Mouse (Mus musculus) monocyte, adult 2 months (primary cell): ENCODE data around the gene B4galt3.
"Not testable (repeated sequence)": the region's sequence is repeated elsewhere in the genome, so short reads cannot be mapped to it uniquely, and the experiment has no call there.

Experiments used
- DNase-seq, 2 experiments: peaks; one replicate each; pipeline ENCODE4 v3.0.0; 2022; ENCODE audit warnings: low spot score in 2 of 2, low read depth in 1 of 2

Gene B4galt3

GRCm38 (mm10) chr1:171283188-171284160 is 13.3 kb downstream of the B4galt3 start:
- DNase-seq = no peak

- no peak for DNase-seq
Measured at GRCm38 (mm10) chr1:171284491-171284890, 14.4 kb downstream of the B4galt3 start.

- no peak for DNase-seq
Measured at GRCm38 (mm10) chr1:171285096-171285892, 15.2 kb downstream of the B4galt3 start.

- no peak for DNase-seq
Measured at GRCm38 (mm10) chr1:171286517-171286916, 16.4 kb downstream of the B4galt3 start.

- peak; percentile 74 to 84 for DNase-seq
Measured at GRCm38 (mm10) chr1:171287136-171288081, 17.3 kb downstream of the B4galt3 start, which contains the start of gene Usp21. TSS of gene Usp21 (minus strand) at chr1:171287991.

- DNase-seq = no peak
Measured at GRCm38 (mm10) chr1:171288328-171288727, 18.2 kb downstream of the B4galt3 start.

GRCm38 (mm10) chr1:171293351-171293750 is 23.2 kb downstream of the B4galt3 start:
- no peak for DNase-seq

GRCm38 (mm10) chr1:171293906-171294297 is 23.8 kb downstream of the B4galt3 start:
- DNase-seq = no peak

- peak; percentile 57 to 82 for DNase-seq
Measured at GRCm38 (mm10) chr1:171294298-171295062, 24.4 kb downstream of the B4galt3 start, which contains the start of gene Ufc1. TSS of gene Ufc1 (minus strand) at chr1:171295024.

GRCm38 (mm10) chr1:171295063-171295402 is 24.9 kb downstream of the B4galt3 start:
- no peak for DNase-seq

GRCm38 (mm10) chr1:171298226-171298625 is 28.1 kb downstream of the B4galt3 start:
- DNase-seq = no peak

GRCm38 (mm10) chr1:171306157-171306556 is 36.0 kb downstream of the B4galt3 start:
- DNase-seq = not testable (repeated sequence)

- no peak for DNase-seq
Measured at GRCm38 (mm10) chr1:171309321-171309720, 39.2 kb downstream of the B4galt3 start.

- DNase-seq = no peak
Measured at GRCm38 (mm10) chr1:171319748-171320147, 49.6 kb downstream of the B4galt3 start.

GRCm38 (mm10) chr1:171320151-171320550 is 50.0 kb downstream of the B4galt3 start:
- no peak for DNase-seq

GRCm38 (mm10) chr1:171321415-171321814 is 51.3 kb downstream of the B4galt3 start:
- DNase-seq = no peak

GRCm38 (mm10) chr1:171322012-171322411 is 51.9 kb downstream of the B4galt3 start:
- DNase-seq = no peak

- no peak for DNase-seq
Measured at GRCm38 (mm10) chr1:171325571-171325970, 55.4 kb downstream of the B4galt3 start.
